8 mouse cellular contexts compared by ENCODE assay signal in the genomic region with DNA sequence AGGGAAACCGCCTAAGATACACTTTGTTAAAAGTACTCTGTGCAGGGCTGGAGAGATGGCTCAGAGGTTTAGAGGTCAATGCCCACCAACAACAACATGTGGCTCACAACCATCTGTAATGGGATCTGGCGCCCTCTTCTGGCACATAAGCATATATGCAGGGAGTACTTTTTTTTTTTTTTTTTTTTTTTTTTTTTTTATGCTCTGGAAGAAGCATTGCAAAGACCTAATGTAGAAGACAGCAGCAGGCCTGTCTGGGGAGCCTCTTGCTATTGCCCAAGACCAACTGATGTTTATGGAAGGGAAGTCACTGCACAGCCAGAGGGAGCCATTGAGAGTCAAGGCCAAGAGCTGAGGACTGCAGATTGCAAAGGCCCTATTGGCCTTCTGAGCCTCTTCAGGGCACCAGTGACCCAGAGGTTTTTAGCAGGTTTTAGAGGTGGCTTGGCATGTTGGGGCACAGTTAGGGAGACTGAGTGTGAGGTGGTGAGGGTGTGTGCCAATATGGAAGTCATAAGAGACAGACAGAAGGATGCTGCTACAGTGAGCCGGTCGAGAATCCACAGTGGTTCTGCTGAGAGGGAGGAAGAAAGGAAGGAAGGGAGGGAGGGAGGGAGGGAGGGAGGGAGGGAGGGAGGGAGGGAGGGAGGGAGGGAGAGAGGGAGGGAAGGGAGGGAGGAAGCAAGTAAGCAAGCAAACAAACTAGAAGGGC.
DNase-seq lines count a peak whose midpoint lies in the region; ATAC-seq and TF ChIP-seq lines count a peak whose summit lies in the region.

No protein-coding gene starts in this region.

- TF ChIP-seq POLR2A in CH12.LX (IDR thresholded peaks at IDR 0.05; ENCODE audit: low read depth, low read length) = no peak

- H3K36me3 ChIP-seq in intestine, postnatal 0 days (ENCODE audit: control insufficient read depth, insufficient read depth) = peaks cover 3% of the 10 kb centered on the region; the same call in 1 of the 2 replicates
- H3K36me3 ChIP-seq in intestine, embryonic 16.5 days (ENCODE audit: control insufficient read depth, insufficient read depth, low read length) = no peaks in the 10 kb centered on the region
- H3K36me3 ChIP-seq in CH12.LX (replicated peaks in 1 of 2; ENCODE audit: control insufficient read depth in 1 of 2, insufficient read depth in 1 of 2, low read length in 1 of 2) = no peaks in the 10 kb centered on the region
- H3K36me3 ChIP-seq in forebrain, embryonic 11.5 days (ENCODE audit: control insufficient read depth, insufficient read depth, low read length) = no peaks in the 10 kb centered on the region
- H3K36me3 ChIP-seq in midbrain, embryonic 10.5 days = peaks cover 10% of the 10 kb centered on the region; the same call in 1 of the 2 replicates

- H3K27ac ChIP-seq in intestine, postnatal 0 days (ENCODE audit: low read depth, low read length) = no peak overlapping the region
- H3K27ac ChIP-seq in intestine, embryonic 16.5 days (ENCODE audit: low read length) = no peak overlapping the region
- no peak overlapping the region for H3K27ac ChIP-seq in CH12.LX (ENCODE audit: insufficient read depth, low read depth)
- peak overlapping the region; percentile 51 for H3K27ac ChIP-seq in forebrain, embryonic 11.5 days (ENCODE audit: low read depth, low read length)
- peak overlapping the region; percentile 38; the same call in 1 of the 2 replicates for H3K27ac ChIP-seq in midbrain, embryonic 10.5 days (replicated peaks)

- H3K4me1 ChIP-seq in intestine, postnatal 0 days (replicated peaks; ENCODE audit: control insufficient read depth, insufficient read depth, low read length) = no peaks in the 10 kb centered on the region
- no peaks in the 10 kb centered on the region for H3K4me1 ChIP-seq in intestine, embryonic 16.5 days (ENCODE audit: control insufficient read depth, insufficient read depth, low read length)
- peaks cover 0 to 9% of the 10 kb centered on the region in 2 experiments; a peak in 3 of 4 replicates for H3K4me1 ChIP-seq in CH12.LX (ENCODE audit: control insufficient read depth in 1 of 2, insufficient read depth in 2 of 2)
- H3K4me1 ChIP-seq in forebrain, embryonic 11.5 days (replicated peaks; ENCODE audit: control insufficient read depth, insufficient read depth, low read length) = 0 out of 2 replicates have a peak, but pooled peaks cover 5% of the 10 kb centered on the region
- peaks cover 18% of the 10 kb centered on the region for H3K4me1 ChIP-seq in midbrain, embryonic 10.5 days

- no peaks in the 10 kb centered on the region for H3K79me2 ChIP-seq in CH12.LX (replicated peaks; ENCODE audit: control insufficient read depth, extremely low read depth, insufficient read depth, poor library complexity, severe bottlenecking)

- H3K4me3 ChIP-seq in intestine, postnatal 0 days (ENCODE audit: low read depth, low read length) = no peak overlapping the region
- H3K4me3 ChIP-seq in intestine, embryonic 16.5 days (ENCODE audit: low read length) = no peak overlapping the region
- H3K4me3 ChIP-seq in CH12.LX (replicated peaks in 1 of 3; ENCODE audit: low read depth in 2 of 3, low read length in 2 of 3, poor library complexity in 1 of 3) = no peak overlapping the region
- H3K4me3 ChIP-seq in forebrain, embryonic 11.5 days (ENCODE audit: low read depth, low read length) = no peak overlapping the region
- peak overlapping the region; percentile 3; the same call in 1 of the 2 replicates for H3K4me3 ChIP-seq in midbrain, embryonic 10.5 days

- peak; percentile 30 for DNase-seq in CH12.LX (ENCODE audit: extremely low read depth)
- DNase-seq in forebrain, embryonic 11.5 days (ENCODE audit: low spot score) = no peak
- no peak for DNase-seq in midbrain, embryonic 10.5 days (ENCODE audit: low spot score)
- DNase-seq in frontal cortex, postnatal 36 days (ENCODE audit: low spot score in 2 of 2) = no peak
- no peak for DNase-seq in gastrocnemius, postnatal 25 days

- 67% methylated on average over 4 of the region's 4 CpGs for WGBS in intestine, postnatal 0 days
- 48% methylated on average over 4 of the region's 4 CpGs for WGBS in intestine, embryonic 16.5 days
- WGBS in forebrain, embryonic 11.5 days = 46% methylated on average over 2 of the region's 4 CpGs
- 54% methylated on average over 4 of the region's 4 CpGs for WGBS in midbrain, embryonic 10.5 days

- 0 out of 2 replicates have a peak, but pooled peaks have one; percentile 54 for ATAC-seq in intestine, postnatal 0 days
- ATAC-seq in intestine, embryonic 16.5 days = no peak
- 0 out of 2 replicates have a peak, but pooled peaks have one; percentile 13 for ATAC-seq in forebrain, embryonic 11.5 days (replicated peaks; ENCODE audit: low FRiP score)
- no peak for ATAC-seq in erythroid progenitor cell, adult 5-6 weeks (replicated peaks; ENCODE audit: low FRiP score, poor library complexity, severe bottlenecking)

- H3K9ac ChIP-seq in intestine, postnatal 0 days (ENCODE audit: low read depth, low read length) = no peak overlapping the region
- H3K9ac ChIP-seq in intestine, embryonic 16.5 days (ENCODE audit: low read depth, low read length) = no peak overlapping the region
- H3K9ac ChIP-seq in CH12.LX (ENCODE audit: insufficient read depth, low read depth) = no peak overlapping the region
- H3K9ac ChIP-seq in forebrain, embryonic 11.5 days (ENCODE audit: low read length) = no peak overlapping the region

- no peak overlapping the region for H3K4me2 ChIP-seq in intestine, postnatal 0 days (replicated peaks; ENCODE audit: low read depth)
- H3K4me2 ChIP-seq in intestine, embryonic 16.5 days (ENCODE audit: low read depth, low read length) = no peak overlapping the region
- no peak overlapping the region for H3K4me2 ChIP-seq in CH12.LX (ENCODE audit: insufficient read depth, low read depth, poor library complexity, severe bottlenecking)
- peak overlapping the region; percentile 37; the same call in 1 of the 2 replicates for H3K4me2 ChIP-seq in forebrain, embryonic 11.5 days (ENCODE audit: low read depth, low read length, severe bottlenecking)

- peak; percentile 35 for TF ChIP-seq RAD21 in CH12.LX (IDR thresholded peaks at IDR 0.05; ENCODE audit: low read depth, low read length)

- no peaks in the 10 kb centered on the region for H3K27me3 ChIP-seq in intestine, postnatal 0 days (replicated peaks; ENCODE audit: control insufficient read depth, insufficient read depth, low read length)
- no peaks in the 10 kb centered on the region for H3K27me3 ChIP-seq in intestine, embryonic 16.5 days (replicated peaks; ENCODE audit: control insufficient read depth, insufficient read depth, low read length)
- H3K27me3 ChIP-seq in CH12.LX (replicated peaks) = peaks cover 7% of the 10 kb centered on the region
- H3K27me3 ChIP-seq in forebrain, embryonic 11.5 days (ENCODE audit: control insufficient read depth, insufficient read depth, low read length) = no peaks in the 10 kb centered on the region
- H3K27me3 ChIP-seq in midbrain, embryonic 10.5 days (ENCODE audit: low read depth, poor library complexity, severe bottlenecking) = 0 out of 2 replicates have a peak, but pooled peaks cover 8% of the 10 kb centered on the region

- peak; percentile 75 for TF ChIP-seq CTCF in intestine, postnatal 0 days (IDR thresholded peaks at IDR 0.05; ENCODE audit: low read depth)
- TF ChIP-seq CTCF in CH12.LX (conservative IDR thresholded peaks at IDR 0.05 in 1 of 2, IDR thresholded peaks at IDR 0.05 in 1 of 2; ENCODE audit: low read depth in 2 of 2, low read length in 2 of 2) = peak; percentile 54 to 69

- no peaks in the 10 kb centered on the region for H3K9me3 ChIP-seq in intestine, postnatal 0 days (ENCODE audit: control insufficient read depth)
- H3K9me3 ChIP-seq in intestine, embryonic 16.5 days (ENCODE audit: control insufficient read depth, low read length) = no peaks in the 10 kb centered on the region
- H3K9me3 ChIP-seq in CH12.LX (replicated peaks; ENCODE audit: low read length) = no peaks in the 10 kb centered on the region
- no peaks in the 10 kb centered on the region for H3K9me3 ChIP-seq in forebrain, embryonic 11.5 days (ENCODE audit: control insufficient read depth, low read length)
- no peaks in the 10 kb centered on the region for H3K9me3 ChIP-seq in midbrain, embryonic 10.5 days (replicated peaks)

- no peak for TF ChIP-seq EP300 in CH12.LX (IDR thresholded peaks at IDR 0.05; ENCODE audit: low read length)

- dilution Hi-C loops in CH12.LX (cut with MboI; ENCODE audit: extremely low pct_ligation_motif_present, extremely low pct_unique_long_range_greater_than_20kb, low sequenced_read_pairs) = no loop called here

- in situ Hi-C loops in CH12.LX (cut with MboI; ENCODE audit: low pct_ligation_motif_present, low pct_unique_long_range_greater_than_20kb, low sequenced_read_pairs) = no loop called here

TF ChIP-seq in CH12.LX, 34 proteins besides CTCF, POLR2A, EP300 and RAD21 (continues in another document):
- TF ChIP-seq UBTF (IDR thresholded peaks at IDR 0.05; ENCODE audit: low read depth, low read length) (peak; percentile 45; the same call in 1 of the 2 replicates), ETS1 (conservative IDR thresholded peaks at IDR 0.05; ENCODE audit: low read depth, low read length) (no peak), MEF2A (IDR thresholded peaks at IDR 0.05; ENCODE audit: borderline replicate concordance, low read depth, low read length) (no peak), ZNF384 (IDR thresholded peaks at IDR 0.05; ENCODE audit: low read depth, low read length) (peak; percentile 100), CHD2 (IDR thresholded peaks at IDR 0.05; ENCODE audit: low read length) (no peak), ZC3H11A (IDR thresholded peaks at IDR 0.05; ENCODE audit: low read depth, low read length) (no peak), TCF12 (IDR thresholded peaks at IDR 0.05; ENCODE audit: low read depth, low read length) (0 out of 2 replicates have a peak, but pooled peaks have one; percentile 18), IRF4 (IDR thresholded peaks at IDR 0.05; ENCODE audit: low read depth, low read length) (no peak), ZMIZ1 (IDR thresholded peaks at IDR 0.05; ENCODE audit: low read depth, low read length) (no peak), KAT2A (IDR thresholded peaks at IDR 0.05; ENCODE audit: insufficient replicate concordance, low read length) (no peak), POLR2AphosphoS2 (IDR thresholded peaks at IDR 0.05; ENCODE audit: low read depth, low read length) (no peak), BHLHE40 (IDR thresholded peaks at IDR 0.05; ENCODE audit: low read depth, low read length) (no peak), GABPA (IDR thresholded peaks at IDR 0.05; ENCODE audit: insufficient replicate concordance, low read depth, low read length) (no peak), JUND (conservative IDR thresholded peaks at IDR 0.05; ENCODE audit: low read depth, low read length) (no peak), TBP (conservative IDR thresholded peaks at IDR 0.05; ENCODE audit: low read depth, low read length) (no peak), MYC (IDR thresholded peaks at IDR 0.05; ENCODE audit: low read depth, low read length) (peak; percentile 72; the same call in 1 of the 2 replicates), RCOR1 (conservative IDR thresholded peaks at IDR 0.05; ENCODE audit: low read depth, low read length) (no peak), MAZ (IDR thresholded peaks at IDR 0.05; ENCODE audit: low read depth, low read length) (0 out of 2 replicates have a peak, but pooled peaks have one; percentile 21)

Comparison
In these comparisons a context has a peak if more than half of its experiments do, and no peak if none do; other contexts are left out.
1. ATAC-seq: peak in intestine, postnatal 0 days (single experiment) and forebrain, embryonic 11.5 days (single experiment); none in intestine, embryonic 16.5 days (single experiment) and erythroid progenitor cell, adult 5-6 weeks (single experiment).
2. H3K27ac ChIP-seq: peak in forebrain, embryonic 11.5 days (single experiment) and midbrain, embryonic 10.5 days (single experiment); none in intestine, postnatal 0 days (single experiment), intestine, embryonic 16.5 days (single experiment) and CH12.LX (single experiment).